ENCODE assay signal across 7 mouse cellular contexts in genomic region chr13:49957993-49958681, GRCm38 (mm10).
DNase-seq lines count a peak whose midpoint lies in the region; ATAC-seq and TF ChIP-seq lines count a peak whose summit lies in the region.
"Not testable (repeated sequence)": the region's sequence is repeated elsewhere in the genome, so short reads cannot be mapped to it uniquely, and the experiment has no call there.

No protein-coding gene starts in this region.

- TF ChIP-seq CTCF in Patski (IDR thresholded peaks at IDR 0.05), result peak; percentile 28

- H3K4me2 ChIP-seq in hindbrain, embryonic 11.5 days (replicated peaks; ENCODE audit: low read depth, low read length); neural tube, embryonic 12.5 days (replicated peaks): not testable (repeated sequence)

- H3K9ac ChIP-seq in hindbrain, embryonic 11.5 days (ENCODE audit: low read depth, low read length); neural tube, embryonic 12.5 days: not testable (repeated sequence)

- ATAC-seq in Patski; hindbrain, embryonic 11.5 days (ENCODE audit: low FRiP score): not testable (repeated sequence)
- ATAC-seq in neural tube, embryonic 12.5 days (ENCODE audit: low FRiP score, low read depth), result peak; percentile 61; the same call in 1 of the 2 replicates

- POLR2A ChIA-PET in Patski (lab: Charles Lee), result not testable (repeated sequence)

- 21% methylated on average over 5 of the region's 6 CpGs for WGBS in hindbrain, embryonic 11.5 days
- 17% methylated on average over 5 of the region's 6 CpGs for WGBS in neural tube, embryonic 12.5 days

- H3K4me1 ChIP-seq in hindbrain, embryonic 11.5 days (replicated peaks; ENCODE audit: control insufficient read depth, insufficient read depth, low read length); neural tube, embryonic 12.5 days: not testable (repeated sequence)

- not testable (repeated sequence) for H3K27ac ChIP-seq in hindbrain, embryonic 11.5 days (ENCODE audit: low read depth, low read length); neural tube, embryonic 12.5 days

- H3K4me3 ChIP-seq in hindbrain, embryonic 11.5 days (ENCODE audit: low read depth, low read length); neural tube, embryonic 12.5 days: not testable (repeated sequence)

- not testable (repeated sequence) for H3K9me3 ChIP-seq in hindbrain, embryonic 11.5 days (ENCODE audit: control insufficient read depth, low read length); neural tube, embryonic 12.5 days

- H3K27me3 ChIP-seq in Patski; hindbrain, embryonic 11.5 days (ENCODE audit: control insufficient read depth, insufficient read depth, low read length); neural tube, embryonic 12.5 days (replicated peaks): not testable (repeated sequence)

- CTCF ChIA-PET in Patski (lab: Charles Lee), result not testable (repeated sequence)

- not testable (repeated sequence) for H3K36me3 ChIP-seq in hindbrain, embryonic 11.5 days (ENCODE audit: control insufficient read depth, insufficient read depth, low read length); neural tube, embryonic 12.5 days

- in situ Hi-C loops in Patski (cut with MboI; ENCODE audit: low pct_unique_long_range_greater_than_20kb), result not testable (repeated sequence)

- DNase-seq in Patski (ENCODE audit: low read depth, low spot score), result not testable (repeated sequence)
- peak; percentile 16 for DNase-seq in cerebellum, adult 9-11 months
- DNase-seq in fibroblast of lung, adult 2 months (ENCODE audit: low read depth), result peak; percentile 15
- DNase-seq in hindbrain, embryonic 11.5 days (ENCODE audit: low spot score), result peak; percentile 5
- peak; percentile 8 for DNase-seq in layer of hippocampus, adult 11-12 months (ENCODE audit: low spot score)
- DNase-seq in lung, postnatal 36 days, result peak; percentile 3
